Mouse (Mus musculus): ENCODE measurements around the gene Dqx1. TPM values are rescaled to one million over a fixed set of nuclear protein-coding genes. Genes with fewer than 3 reads are reported as not detected.

The Dqx1 gene
- polyA plus RNA-seq, 1 experiment from 2014 or later, result 0.28 TPM

GRCm38 (mm10) chr6:83040601-83041000 is 17.0 kb upstream of the Dqx1 start:
- Histone ChIP-seq H3K36me3 (ENCODE audit: control insufficient read depth, insufficient read depth, low read length) (no peaks in the 10 kb centered on the region), H3K9me3 (ENCODE audit: control insufficient read depth, low read length) (no peaks in the 10 kb centered on the region), H3K4me1 (ENCODE audit: control insufficient read depth, insufficient read depth, low read depth, low read length) (peaks cover 9% of the 10 kb centered on the region; the same call in 1 of the 2 replicates), H3K27me3 (replicated peaks; ENCODE audit: control insufficient read depth, insufficient read depth, low read length) (no peaks in the 10 kb centered on the region), H3K27ac (ENCODE audit: low read depth, low read length) (no peak overlapping the region), H3K4me3 (ENCODE audit: low read length) (no peak overlapping the region), H3K4me2 (ENCODE audit: low read length) (no peak overlapping the region), H3K9ac (ENCODE audit: low read depth, low read length) (no peak overlapping the region)
- WGBS, result 76% methylated on average over 5 of the region's 5 CpGs
- no peak for ATAC-seq

- no peak overlapping the region for H3K9ac ChIP-seq (ENCODE audit: low read depth, low read length)
- WGBS, result 67% methylated on average over 6 of the region's 6 CpGs
- no peak overlapping the region for H3K27ac ChIP-seq (ENCODE audit: low read depth, low read length)
- no peak overlapping the region for H3K4me2 ChIP-seq (ENCODE audit: low read length)
- H3K27me3 ChIP-seq (replicated peaks; ENCODE audit: control insufficient read depth, insufficient read depth, low read length), result no peaks in the 10 kb centered on the region
- no peak overlapping the region for H3K4me3 ChIP-seq (ENCODE audit: low read length)
- H3K4me1 ChIP-seq (ENCODE audit: control insufficient read depth, insufficient read depth, low read depth, low read length), result peaks cover 3% of the 10 kb centered on the region; the same call in 1 of the 2 replicates
- H3K9me3 ChIP-seq (ENCODE audit: control insufficient read depth, low read length), result no peaks in the 10 kb centered on the region
- no peak for ATAC-seq
- no peaks in the 10 kb centered on the region for H3K36me3 ChIP-seq (ENCODE audit: control insufficient read depth, insufficient read depth, low read length)
These were observed 14.1 kb upstream of the Dqx1 start for GRCm38 (mm10) chr6:83043561-83043960.

DNA sequence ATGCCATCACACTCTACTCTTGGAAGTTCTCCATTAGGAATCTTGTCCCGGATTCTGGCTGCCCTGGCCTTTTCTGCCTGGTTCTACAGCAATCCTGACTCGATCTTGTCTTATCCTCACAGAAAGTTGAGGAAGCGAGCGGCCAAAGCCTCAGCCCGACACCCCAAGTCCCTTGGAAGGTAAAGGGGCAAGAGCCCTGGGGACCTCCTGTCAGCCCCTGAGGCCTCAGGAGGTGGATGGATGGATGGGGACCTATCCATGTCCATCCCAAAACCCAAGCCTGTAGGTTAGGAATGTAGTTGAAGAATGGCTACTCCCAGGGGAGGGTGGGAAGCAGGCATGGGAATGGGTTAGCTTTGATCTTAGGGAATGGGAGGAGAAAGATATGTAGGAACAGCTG is 13.7 kb upstream of the Dqx1 start:
- 86% methylated on average over 5 of the region's 5 CpGs for WGBS
- no peak for ATAC-seq
- Histone ChIP-seq H3K9ac (ENCODE audit: low read depth, low read length) (no peak overlapping the region), H3K27ac (ENCODE audit: low read depth, low read length) (no peak overlapping the region), H3K4me1 (ENCODE audit: control insufficient read depth, insufficient read depth, low read depth, low read length) (no peaks in the 10 kb centered on the region), H3K4me3 (ENCODE audit: low read length) (no peak overlapping the region), H3K27me3 (replicated peaks; ENCODE audit: control insufficient read depth, insufficient read depth, low read length) (no peaks in the 10 kb centered on the region), H3K9me3 (ENCODE audit: control insufficient read depth, low read length) (no peaks in the 10 kb centered on the region), H3K36me3 (ENCODE audit: control insufficient read depth, insufficient read depth, low read length) (no peaks in the 10 kb centered on the region), H3K4me2 (ENCODE audit: low read length) (no peak overlapping the region)

DNA sequence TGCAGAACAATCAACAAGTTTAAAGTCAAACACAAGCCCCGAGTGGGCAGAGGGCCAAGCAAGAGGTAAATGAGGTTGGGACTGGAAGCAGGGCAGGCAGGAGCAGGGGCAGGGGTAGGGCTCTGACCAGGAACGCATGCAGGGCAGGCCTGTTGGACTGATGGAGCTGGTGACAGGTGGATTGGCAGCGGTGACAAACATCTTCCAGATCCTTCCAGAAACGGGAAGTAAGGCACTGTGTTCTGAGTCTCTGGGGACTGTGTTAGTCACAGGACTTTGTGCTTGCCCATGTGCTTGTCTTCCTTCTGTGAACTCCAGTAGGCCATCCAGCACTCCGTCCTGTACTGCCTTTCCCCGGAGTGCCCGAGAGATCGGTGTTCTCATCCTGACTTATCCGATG is 12.9 kb upstream of the Dqx1 start:
- no peak for ATAC-seq
- Histone ChIP-seq H3K9me3 (ENCODE audit: control insufficient read depth, low read length) (no peaks in the 10 kb centered on the region), H3K4me2 (ENCODE audit: low read length) (no peak overlapping the region), H3K27ac (ENCODE audit: low read depth, low read length) (no peak overlapping the region), H3K27me3 (replicated peaks; ENCODE audit: control insufficient read depth, insufficient read depth, low read length) (no peaks in the 10 kb centered on the region), H3K36me3 (ENCODE audit: control insufficient read depth, insufficient read depth, low read length) (no peaks in the 10 kb centered on the region), H3K4me3 (ENCODE audit: low read length) (no peak overlapping the region), H3K9ac (ENCODE audit: low read depth, low read length) (no peak overlapping the region), H3K4me1 (ENCODE audit: control insufficient read depth, insufficient read depth, low read depth, low read length) (no peaks in the 10 kb centered on the region)
- 76% methylated on average over 9 of the region's 9 CpGs for WGBS

DNA sequence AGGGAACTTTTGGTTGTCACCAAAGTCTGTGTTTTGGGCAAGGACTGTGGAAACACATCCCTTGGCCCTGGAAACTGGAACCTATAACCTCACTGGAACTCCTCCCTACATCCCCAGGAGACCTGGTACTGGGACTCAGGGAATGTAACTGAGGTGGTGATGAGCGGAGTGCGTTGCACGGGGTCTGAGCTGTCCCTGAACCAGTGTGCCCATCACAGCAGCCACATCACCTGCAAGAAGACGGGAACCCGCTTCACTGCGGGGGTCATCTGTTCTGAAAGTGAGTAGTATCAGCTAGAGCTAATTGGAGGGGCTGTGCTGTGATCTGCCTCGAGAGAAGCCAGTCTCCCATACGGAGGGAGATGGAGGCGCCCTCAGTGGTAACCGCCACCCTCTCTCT is 8.3 kb upstream of the Dqx1 start:
- no peak overlapping the region for H3K9ac ChIP-seq (ENCODE audit: low read depth, low read length)
- peaks cover 2% of the 10 kb centered on the region; the same call in 1 of the 2 replicates for H3K36me3 ChIP-seq (ENCODE audit: control insufficient read depth, insufficient read depth, low read length)
- no peak overlapping the region for H3K4me3 ChIP-seq (ENCODE audit: low read length)
- ATAC-seq, result no peak
- no peak overlapping the region for H3K27ac ChIP-seq (ENCODE audit: low read depth, low read length)
- H3K27me3 ChIP-seq (replicated peaks; ENCODE audit: control insufficient read depth, insufficient read depth, low read length), result no peaks in the 10 kb centered on the region
- H3K4me2 ChIP-seq (ENCODE audit: low read length), result no peak overlapping the region
- H3K9me3 ChIP-seq (ENCODE audit: control insufficient read depth, low read length), result no peaks in the 10 kb centered on the region
- H3K4me1 ChIP-seq (ENCODE audit: control insufficient read depth, insufficient read depth, low read depth, low read length), result peaks cover 11% of the 10 kb centered on the region
- WGBS, result 74% methylated on average over 10 of the region's 10 CpGs

GRCm38 (mm10) chr6:83053136-83053960 is 4.3 kb upstream of the Dqx1 start:
- Histone ChIP-seq H3K27ac (ENCODE audit: low read depth, low read length) (peak overlapping the region; percentile 88), H3K9me3 (ENCODE audit: control insufficient read depth, low read length) (no peaks in the 10 kb centered on the region), H3K9ac (ENCODE audit: low read depth, low read length) (peak overlapping the region; percentile 91), H3K36me3 (ENCODE audit: control insufficient read depth, insufficient read depth, low read length) (peaks cover 7% of the 10 kb centered on the region; the same call in 1 of the 2 replicates), H3K27me3 (replicated peaks; ENCODE audit: control insufficient read depth, insufficient read depth, low read length) (no peaks in the 10 kb centered on the region), H3K4me2 (ENCODE audit: low read length) (peak overlapping the region; percentile 88), H3K4me1 (ENCODE audit: control insufficient read depth, insufficient read depth, low read depth, low read length) (peaks cover 24% of the 10 kb centered on the region), H3K4me3 (ENCODE audit: low read length) (peak overlapping the region; percentile 89)
- WGBS, result 2% methylated on average over 26 of the region's 26 CpGs
- ATAC-seq, result peak; percentile 2; the same call in 1 of the 2 replicates

- peak within 1 kb of the TSS; percentile 88 for H3K27ac ChIP-seq (ENCODE audit: low read depth, low read length)
- H3K9me3 ChIP-seq (ENCODE audit: control insufficient read depth, low read length), result no peaks in the 10 kb centered on the region
- peaks cover 24% of the 10 kb centered on the region for H3K4me1 ChIP-seq (ENCODE audit: control insufficient read depth, insufficient read depth, low read depth, low read length)
- WGBS, result under 1% methylated on average over 59 of the region's 64 CpGs
- peak within 1 kb of the TSS; percentile 88 for H3K4me2 ChIP-seq (ENCODE audit: low read length)
- peak within 1 kb of the TSS; percentile 89 for H3K4me3 ChIP-seq (ENCODE audit: low read length)
- peak within 1 kb of the TSS; percentile 91 for H3K9ac ChIP-seq (ENCODE audit: low read depth, low read length)
- ATAC-seq, result peak; percentile 98
- peaks cover 7% of the 10 kb centered on the region; the same call in 1 of the 2 replicates for H3K36me3 ChIP-seq (ENCODE audit: control insufficient read depth, insufficient read depth, low read length)
- H3K27me3 ChIP-seq (replicated peaks; ENCODE audit: control insufficient read depth, insufficient read depth, low read length), result no peaks in the 10 kb centered on the region
These were observed 3.4 kb upstream of the Dqx1 start, which contains the start of gene Aup1 for GRCm38 (mm10) chr6:83054074-83054851. Gene Aup1, plus strand, starts transcription at chr6:83054521.

DNA sequence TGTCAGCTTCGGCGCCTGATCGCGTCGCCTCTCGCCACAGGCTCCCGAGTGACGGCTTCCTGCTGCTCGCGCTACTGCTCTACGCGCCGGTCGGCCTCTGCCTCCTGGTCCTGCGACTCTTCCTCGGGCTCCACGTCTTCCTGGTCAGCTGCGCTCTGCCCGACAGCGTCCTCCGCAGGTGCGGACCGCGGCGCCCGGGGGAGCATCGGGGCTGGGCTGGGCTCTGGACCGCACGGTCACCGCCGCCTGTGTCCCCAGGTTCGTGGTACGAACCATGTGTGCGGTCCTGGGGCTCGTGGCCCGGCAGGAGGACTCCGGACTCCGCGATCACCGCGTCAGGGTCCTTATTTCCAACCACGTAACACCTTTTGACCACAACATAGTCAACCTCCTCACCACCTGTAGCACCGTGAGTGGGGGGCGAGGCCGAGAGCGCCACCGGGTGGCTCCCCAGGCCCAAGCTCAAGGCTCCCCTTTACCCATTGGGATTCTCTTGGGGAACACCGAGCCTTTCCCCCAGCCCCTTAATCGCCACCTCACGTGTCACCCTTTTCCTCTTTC is 2.7 kb upstream of the Dqx1 start, which contains the start of gene Htra2:
Htra2 (minus strand) TSS at position 403 of the 561 bp plus-strand sequence.
- H3K27me3 ChIP-seq (replicated peaks; ENCODE audit: control insufficient read depth, insufficient read depth, low read length), result no peaks in the 10 kb centered on the region
- peak within 1 kb of the TSS; percentile 88 for H3K4me2 ChIP-seq (ENCODE audit: low read length)
- H3K9me3 ChIP-seq (ENCODE audit: control insufficient read depth, low read length), result no peaks in the 10 kb centered on the region
- H3K4me3 ChIP-seq (ENCODE audit: low read length), result peak within 1 kb of the TSS; percentile 89
- 1% methylated on average over 50 of the region's 50 CpGs for WGBS
- peaks cover 24% of the 10 kb centered on the region for H3K4me1 ChIP-seq (ENCODE audit: control insufficient read depth, insufficient read depth, low read depth, low read length)
- H3K27ac ChIP-seq (ENCODE audit: low read depth, low read length), result peak within 1 kb of the TSS; percentile 88
- peaks cover 7% of the 10 kb centered on the region; the same call in 1 of the 2 replicates for H3K36me3 ChIP-seq (ENCODE audit: control insufficient read depth, insufficient read depth, low read length)
- peak within 1 kb of the TSS; percentile 91 for H3K9ac ChIP-seq (ENCODE audit: low read depth, low read length)
- no peak; the same call in 1 of the 2 replicates for ATAC-seq
